Mouse (Mus musculus) layer of hippocampus, postnatal 25 days (tissue): Measurements from ENCODE around the gene Akr1b8. TPM values are rescaled to one million over a fixed set of nuclear protein-coding genes. Genes with fewer than 3 reads are reported as not detected.
"Not testable (repeated sequence)": the region's sequence is repeated elsewhere in the genome, so short reads cannot be mapped to it uniquely, and the experiment has no call there.

ENCODE experiments used
- DNase-seq, 2 experiments: peaks; one replicate each; pipeline ENCODE4 v3.0.0; 2022; ENCODE audit warnings: mixed read lengths in 2 of 2, low spot score in 1 of 2; ENCODE audit errors: extremely low spot score in 1 of 2
- total RNA-seq, 2 experiments: library from RNA; stranded (reverse); gene quantifications; 2 replicates each; pipeline ENCODE4 v1.2.3; 2021

The Akr1b8 gene
- total RNA-seq, 2 experiments from 2014 or later: 0.45 to 0.64 TPM

DNA sequence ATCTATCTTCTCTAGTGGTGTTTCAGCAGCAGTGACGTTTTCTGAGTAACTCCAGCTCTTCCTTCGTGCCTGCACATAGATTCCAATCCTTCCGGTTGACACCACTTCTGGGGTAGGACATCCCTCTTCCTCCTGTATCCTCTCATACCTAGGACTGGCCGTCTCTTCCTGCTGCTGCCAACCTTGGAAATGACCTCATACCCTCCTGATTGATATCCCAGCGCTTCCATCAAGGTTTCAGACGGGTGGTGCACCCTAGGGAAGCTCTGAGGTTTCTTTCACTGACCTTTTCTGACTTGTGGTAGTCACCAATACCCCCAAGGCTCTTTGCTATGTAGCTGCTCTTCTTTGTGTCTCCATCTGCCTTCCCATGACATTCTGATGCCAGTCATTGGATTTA lies 44.5 kb downstream of the Akr1b8 start:
- no peak for DNase-seq

DNA sequence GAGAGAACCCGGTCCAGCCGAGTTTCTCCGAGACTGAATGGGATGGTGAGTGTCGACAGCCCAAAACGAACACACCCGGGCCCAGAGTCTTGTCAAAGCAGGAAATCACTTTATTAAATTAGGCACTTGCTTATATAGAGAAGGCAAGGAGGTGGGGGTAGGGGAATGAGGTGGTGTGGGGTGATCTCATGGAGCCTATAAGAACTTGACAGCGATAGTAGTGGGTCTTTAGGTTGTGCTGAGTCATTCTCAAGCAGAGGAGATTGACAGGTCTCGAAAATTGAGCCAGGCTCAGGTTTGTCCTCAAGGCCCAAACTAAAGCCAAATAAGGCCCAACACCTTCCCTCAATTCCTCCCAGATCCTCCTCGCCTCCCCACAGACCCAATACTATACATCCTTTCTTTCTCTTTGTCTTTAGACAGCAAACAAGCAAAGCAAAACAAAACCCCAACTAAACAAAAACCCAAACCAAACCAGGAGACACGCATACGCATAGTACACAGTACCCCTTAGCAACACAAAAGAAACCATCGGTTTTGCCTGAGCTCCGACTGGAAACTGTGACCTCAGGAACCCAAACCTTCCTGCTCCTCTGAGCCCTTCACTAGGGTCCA lies 45.8 kb downstream of the Akr1b8 start:
- DNase-seq: no peak

DNA sequence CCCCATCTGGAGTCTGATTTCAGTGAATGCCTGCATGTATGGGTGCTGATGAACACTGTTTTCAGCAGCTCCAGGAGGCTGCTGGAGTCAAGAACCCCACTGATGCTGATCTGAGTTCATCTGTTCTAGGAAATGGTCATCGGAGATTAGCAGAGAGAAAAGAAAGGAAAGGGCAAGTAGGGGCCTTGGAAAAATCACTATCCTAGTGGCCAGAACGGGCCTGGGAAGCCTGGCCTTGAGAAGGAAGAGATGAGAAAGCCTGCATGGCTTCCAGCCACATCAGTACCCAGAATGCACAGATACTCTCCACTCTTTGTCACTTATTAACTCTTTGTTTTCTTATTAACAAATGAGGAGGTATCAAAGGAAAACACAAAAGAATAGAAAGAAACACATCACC lies 46.8 kb downstream of the Akr1b8 start:
- DNase-seq: no peak

DNA sequence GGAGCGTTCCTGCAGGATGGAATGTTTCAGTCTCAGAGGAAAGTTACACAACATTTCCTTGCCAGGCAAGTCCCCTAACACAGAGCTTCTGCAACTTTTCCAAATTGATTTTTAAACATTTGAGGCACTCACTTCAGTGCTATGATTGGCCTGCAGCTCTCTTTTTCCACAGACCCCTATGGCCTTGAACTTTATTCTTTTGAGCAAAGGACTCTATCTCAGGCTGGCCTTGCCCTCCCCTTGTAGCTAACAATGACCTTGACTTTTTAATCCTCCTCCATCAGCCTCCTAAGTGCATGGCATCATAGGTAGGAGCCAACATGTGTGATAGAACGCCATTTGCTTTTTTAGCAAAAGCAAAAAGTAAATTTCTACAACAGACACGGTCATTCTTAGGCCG lies 52.8 kb downstream of the Akr1b8 start:
- DNase-seq: no peak

DNA sequence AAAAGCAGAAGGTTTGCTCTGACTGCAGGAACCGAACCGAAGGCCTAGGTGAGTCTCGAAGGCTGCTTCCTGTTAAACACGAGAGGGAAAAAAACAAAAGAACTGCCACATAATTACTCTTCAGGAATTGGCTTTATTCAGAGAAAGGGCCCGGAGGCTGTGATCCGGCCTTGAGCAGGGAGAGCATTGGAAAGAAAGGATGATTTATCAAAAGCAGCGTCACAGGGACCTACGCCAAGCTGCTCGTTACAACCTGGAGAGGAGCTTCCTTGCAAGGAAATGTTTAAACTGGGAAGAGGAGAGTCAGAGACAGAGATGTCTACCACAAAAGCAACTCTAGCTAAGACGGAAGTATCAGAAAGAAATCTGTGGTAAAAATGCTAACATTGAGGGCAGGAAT lies 53.5 kb downstream of the Akr1b8 start:
- DNase-seq: no peak

DNA sequence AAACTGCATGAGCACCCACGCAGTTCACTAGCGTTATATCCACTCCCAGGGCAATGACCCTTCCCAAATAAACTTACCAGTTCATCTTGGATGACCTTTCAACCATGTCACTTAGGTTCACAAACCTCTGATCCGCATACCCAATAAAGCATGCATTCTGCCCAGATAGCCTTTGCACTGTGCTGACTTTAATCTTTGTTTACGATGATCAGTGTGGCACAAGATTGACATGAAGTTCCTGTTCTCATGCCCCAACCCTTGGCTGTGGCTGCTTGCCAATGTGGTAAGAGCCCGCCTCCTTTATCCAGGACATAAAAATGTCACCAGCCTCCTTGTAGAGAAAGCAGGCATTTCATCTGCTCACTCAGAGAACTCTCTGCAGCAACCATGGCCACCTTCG lies 58.1 kb downstream of the Akr1b8 start, which contains the start of gene Akr1b7:
Gene Akr1b7 (plus strand): TSS at position 312 of the 400 bp plus-strand sequence.
- DNase-seq: no peak

DNA sequence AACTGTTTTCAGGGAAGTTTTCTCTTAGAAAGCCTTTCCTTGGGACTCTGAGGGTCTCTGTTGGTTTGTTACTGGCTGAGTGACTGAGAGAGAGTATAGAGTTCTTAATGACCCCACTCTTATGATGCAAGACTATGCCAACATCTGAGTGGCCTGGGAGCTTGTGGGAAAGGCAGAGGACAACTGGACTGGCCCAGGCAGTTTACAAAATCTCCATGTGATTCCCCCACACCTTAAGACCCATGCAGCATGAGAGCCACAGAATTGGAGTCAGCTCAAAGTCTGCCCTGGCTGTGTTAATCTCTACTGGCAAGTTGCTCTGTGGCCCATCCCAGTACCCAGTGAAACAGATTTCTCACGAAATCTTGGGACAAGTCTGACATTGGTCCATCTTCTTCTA lies 58.8 kb downstream of the Akr1b8 start:
- no peak for DNase-seq

DNA sequence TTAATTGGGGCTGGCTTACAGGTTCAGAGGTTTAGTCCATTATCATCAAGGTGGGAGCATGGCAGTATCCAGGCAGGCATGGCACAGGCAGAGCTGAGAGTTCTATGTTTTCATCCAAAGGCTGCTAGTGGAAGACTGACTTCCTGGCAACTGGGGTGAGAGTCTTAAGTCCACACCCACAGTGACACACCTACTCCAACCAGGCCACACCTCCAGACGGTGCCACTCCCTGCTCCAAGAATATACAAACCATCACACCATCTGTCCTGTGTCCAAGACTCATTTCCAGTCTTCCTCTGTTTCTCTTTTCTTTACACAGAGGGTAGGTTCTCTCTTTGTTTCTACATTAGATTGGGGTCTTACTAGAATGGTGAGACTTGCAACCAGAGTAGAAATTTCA lies 59.5 kb downstream of the Akr1b8 start:
- DNase-seq: not testable (repeated sequence)

DNA sequence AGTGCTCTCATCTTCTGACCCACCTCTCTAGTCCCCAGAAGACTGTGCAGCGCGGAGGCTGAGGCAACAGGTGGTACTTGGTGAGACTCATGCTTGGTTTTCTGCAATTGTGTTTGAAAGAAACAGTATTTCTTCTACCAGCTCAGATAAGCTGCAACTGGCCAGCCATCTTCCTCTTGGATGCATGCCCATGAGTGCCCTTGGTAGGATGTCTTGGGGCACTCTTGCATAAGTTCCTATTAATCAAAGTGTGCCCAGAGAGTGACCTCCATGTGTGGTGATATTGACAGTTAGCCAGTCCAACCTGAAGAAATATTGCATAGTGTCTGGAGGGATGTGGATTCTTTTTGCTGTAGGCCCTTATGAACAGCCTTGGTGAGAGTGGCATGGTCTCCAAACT lies 62.6 kb downstream of the Akr1b8 start:
- DNase-seq: no peak

Other genes starting within 250 kb of the Akr1b8 start
- gene Slc35b4, start 177.0 kb upstream of the Akr1b8 start, total RNA-seq: 10 to 100 TPM; 55.2 to 58.2 TPM
- 10 to 100 TPM; 38.7 to 42.2 TPM for gene Akr1b3, start 36.6 kb upstream of the Akr1b8 start, total RNA-seq
- 10 to 100 TPM; 21.6 to 26.5 TPM for gene Akr1b10, start 30.1 kb downstream of the Akr1b8 start, total RNA-seq
- gene Akr1b7, start 58.2 kb downstream of the Akr1b8 start, total RNA-seq: not detected
- 10 to 100 TPM; 70.7 to 78.1 TPM for gene Bpgm, start 122.1 kb downstream of the Akr1b8 start, total RNA-seq
- gene Cald1, start 244.4 kb downstream of the Akr1b8 start, total RNA-seq: 10 to 100 TPM; 25.4 to 34.4 TPM